Mouse (Mus musculus): ENCODE data around the gene Tut1. TPM values are rescaled to one million over a fixed set of nuclear protein-coding genes. Genes with fewer than 3 reads are reported as not detected.
A peak's percentile ranks its signal among the peaks of the same experiment; 100 is the strongest.

Tut1 gene
- polyA plus RNA-seq, 1 experiment from 2014 or later, result 32.6 TPM

GRCm38 (mm10) chr19:8944750-8945149 lies 8.9 kb upstream of the Tut1 start:
- 0 out of 2 replicates have a peak overlapping the region, but pooled peaks have one; percentile 1 for H3K9ac ChIP-seq (replicated peaks)
- no peaks in the 10 kb centered on the region for H3K27me3 ChIP-seq
- 42% methylated on average over 5 of the region's 5 CpGs for WGBS
- peak overlapping the region; percentile 1; the same call in 1 of the 2 replicates for H3K4me3 ChIP-seq (replicated peaks)
- H3K9me3 ChIP-seq, result no peaks in the 10 kb centered on the region
- peaks cover 38% of the 10 kb centered on the region for H3K4me1 ChIP-seq (replicated peaks)
- no peak overlapping the region for H3K27ac ChIP-seq
- H3K36me3 ChIP-seq, result peaks cover 57% of the 10 kb centered on the region
- ATAC-seq, result no peak
- peak overlapping the region; percentile 31 for H3K4me2 ChIP-seq (replicated peaks)

GRCm38 (mm10) chr19:8945251-8945650 lies 8.4 kb upstream of the Tut1 start:
- ATAC-seq, result no peak
- Histone ChIP-seq H3K9ac (replicated peaks) (0 out of 2 replicates have a peak overlapping the region, but pooled peaks have one; percentile 1), H3K4me3 (replicated peaks) (no peak overlapping the region; the same call in 1 of the 2 replicates), H3K27ac (no peak overlapping the region), H3K4me1 (replicated peaks) (peaks cover 38% of the 10 kb centered on the region), H3K9me3 (no peaks in the 10 kb centered on the region), H3K36me3 (peaks cover 62% of the 10 kb centered on the region), H3K27me3 (no peaks in the 10 kb centered on the region), H3K4me2 (replicated peaks) (peak overlapping the region; percentile 31)
- WGBS, result 90% methylated on average over 6 of the region's 6 CpGs

- peaks cover 79% of the 10 kb centered on the region for H3K36me3 ChIP-seq
- no peak overlapping the region for H3K9ac ChIP-seq (replicated peaks)
- no peaks in the 10 kb centered on the region for H3K9me3 ChIP-seq
- H3K4me1 ChIP-seq (replicated peaks), result peaks cover 35% of the 10 kb centered on the region
- H3K27me3 ChIP-seq, result no peaks in the 10 kb centered on the region
- WGBS, result 98% methylated on average over 7 of the region's 7 CpGs
- no peak for ATAC-seq
- H3K4me2 ChIP-seq (replicated peaks), result no peak overlapping the region
- no peak overlapping the region for H3K4me3 ChIP-seq (replicated peaks)
- H3K27ac ChIP-seq, result no peak overlapping the region
Observed at GRCm38 (mm10) chr19:8946929-8947328, 6.7 kb upstream of the Tut1 start.

- no peaks in the 10 kb centered on the region for H3K9me3 ChIP-seq
- ATAC-seq, result no peak
- no peaks in the 10 kb centered on the region for H3K27me3 ChIP-seq
- no peak overlapping the region for H3K27ac ChIP-seq
- H3K4me3 ChIP-seq (replicated peaks), result no peak overlapping the region
- 93% methylated on average over 5 of the region's 5 CpGs for WGBS
- no peak overlapping the region for H3K4me2 ChIP-seq (replicated peaks)
- peaks cover 35% of the 10 kb centered on the region for H3K4me1 ChIP-seq (replicated peaks)
- no peak overlapping the region for H3K9ac ChIP-seq (replicated peaks)
- H3K36me3 ChIP-seq, result peaks cover 76% of the 10 kb centered on the region
Observed at GRCm38 (mm10) chr19:8950190-8950589, 3.5 kb upstream of the Tut1 start.

GRCm38 (mm10) chr19:8952241-8952640 lies 1.4 kb upstream of the Tut1 start:
- ATAC-seq, result no peak
- Histone ChIP-seq H3K9me3 (no peaks in the 10 kb centered on the region), H3K9ac (replicated peaks) (peak overlapping the region; percentile 70), H3K27me3 (no peaks in the 10 kb centered on the region), H3K4me3 (replicated peaks) (peak overlapping the region; percentile 77; the same call in 1 of the 2 replicates), H3K36me3 (peaks cover 73% of the 10 kb centered on the region), H3K4me2 (replicated peaks) (peak overlapping the region; percentile 89; the same call in 1 of the 2 replicates), H3K27ac (peak overlapping the region; percentile 95), H3K4me1 (replicated peaks) (peaks cover 38% of the 10 kb centered on the region)
- 76% methylated on average over 9 of the region's 9 CpGs for WGBS

- WGBS, result 11% methylated on average over 9 of the region's 9 CpGs
- Histone ChIP-seq H3K27ac (peak overlapping the region; percentile 74), H3K36me3 (peaks cover 67% of the 10 kb centered on the region), H3K27me3 (no peaks in the 10 kb centered on the region), H3K4me3 (replicated peaks) (peak overlapping the region; percentile 77), H3K4me1 (replicated peaks) (peaks cover 38% of the 10 kb centered on the region), H3K4me2 (replicated peaks) (peak overlapping the region; percentile 89), H3K9ac (replicated peaks) (peak overlapping the region; percentile 75), H3K9me3 (no peaks in the 10 kb centered on the region)
- no peak for ATAC-seq
Observed at GRCm38 (mm10) chr19:8954171-8954570, 524 bp downstream of the Tut1 start.

- Histone ChIP-seq H3K4me2 (replicated peaks) (no peak overlapping the region), H3K4me1 (replicated peaks) (peaks cover 14% of the 10 kb centered on the region), H3K27ac (no peak overlapping the region), H3K36me3 (peaks cover 81% of the 10 kb centered on the region), H3K9me3 (no peaks in the 10 kb centered on the region), H3K27me3 (no peaks in the 10 kb centered on the region), H3K9ac (replicated peaks) (no peak overlapping the region), H3K4me3 (replicated peaks) (no peak overlapping the region)
- no peak for ATAC-seq
- 89% methylated on average over 2 of the region's 2 CpGs for WGBS
Observed at GRCm38 (mm10) chr19:8962256-8962655, 8.6 kb downstream of the Tut1 start.

GRCm38 (mm10) chr19:8965075-8965474 lies 11.4 kb downstream of the Tut1 start:
- ATAC-seq, result no peak
- H3K4me3 ChIP-seq (replicated peaks), result no peak overlapping the region
- no peaks in the 10 kb centered on the region for H3K9me3 ChIP-seq
- WGBS, result 87% methylated on average over 11 of the region's 11 CpGs
- no peaks in the 10 kb centered on the region for H3K27me3 ChIP-seq
- H3K27ac ChIP-seq, result no peak overlapping the region
- peaks cover 71% of the 10 kb centered on the region for H3K36me3 ChIP-seq
- no peak overlapping the region for H3K9ac ChIP-seq (replicated peaks)
- H3K4me2 ChIP-seq (replicated peaks), result no peak overlapping the region
- H3K4me1 ChIP-seq (replicated peaks), result peaks cover 27% of the 10 kb centered on the region

GRCm38 (mm10) chr19:8965771-8966170 lies 12.1 kb downstream of the Tut1 start:
- no peak for ATAC-seq
- Histone ChIP-seq H3K4me1 (replicated peaks) (peaks cover 27% of the 10 kb centered on the region), H3K27me3 (no peaks in the 10 kb centered on the region), H3K9ac (replicated peaks) (peak overlapping the region; percentile 53; the same call in 1 of the 2 replicates), H3K36me3 (peaks cover 71% of the 10 kb centered on the region), H3K4me2 (replicated peaks) (peak overlapping the region; percentile 95), H3K4me3 (replicated peaks) (peak overlapping the region; percentile 83), H3K9me3 (no peaks in the 10 kb centered on the region), H3K27ac (peak overlapping the region; percentile 72; the same call in 1 of the 2 replicates)
- WGBS, result 80% methylated on average over 8 of the region's 8 CpGs

GRCm38 (mm10) chr19:8966198-8966589 lies 12.5 kb downstream of the Tut1 start:
- Histone ChIP-seq H3K9me3 (no peaks in the 10 kb centered on the region), H3K27me3 (no peaks in the 10 kb centered on the region), H3K4me3 (replicated peaks) (peak overlapping the region; percentile 83), H3K4me1 (replicated peaks) (peaks cover 27% of the 10 kb centered on the region), H3K4me2 (replicated peaks) (peak overlapping the region; percentile 95), H3K9ac (replicated peaks) (peak overlapping the region; percentile 53), H3K36me3 (peaks cover 71% of the 10 kb centered on the region), H3K27ac (peak overlapping the region; percentile 72)
- WGBS, result 54% methylated on average over 5 of the region's 5 CpGs
- no peak for ATAC-seq

GRCm38 (mm10) chr19:8966590-8967372 lies 13.1 kb downstream of the Tut1 start, which contains the start of gene Eef1g:
Gene Eef1g (plus strand): TSS chr19:8967041.
- peak; percentile 99 for ATAC-seq
- under 1% methylated on average over 52 of the region's 52 CpGs for WGBS
- H3K9ac ChIP-seq (replicated peaks), result peak within 1 kb of the TSS; percentile 94
- H3K36me3 ChIP-seq, result peaks cover 71% of the 10 kb centered on the region
- H3K9me3 ChIP-seq, result no peaks in the 10 kb centered on the region
- H3K4me3 ChIP-seq (replicated peaks), result peak within 1 kb of the TSS; percentile 83
- no peaks in the 10 kb centered on the region for H3K27me3 ChIP-seq
- H3K27ac ChIP-seq, result peak within 1 kb of the TSS; percentile 79
- peaks cover 27% of the 10 kb centered on the region for H3K4me1 ChIP-seq (replicated peaks)
- peak within 1 kb of the TSS; percentile 95 for H3K4me2 ChIP-seq (replicated peaks)

GRCm38 (mm10) chr19:8967373-8967743 lies 13.7 kb downstream of the Tut1 start:
- WGBS, result 0% methylated on average over 8 of the region's 8 CpGs
- peak; percentile 7 for ATAC-seq
- Histone ChIP-seq H3K27ac (peak overlapping the region; percentile 79), H3K36me3 (peaks cover 72% of the 10 kb centered on the region), H3K4me1 (replicated peaks) (peaks cover 27% of the 10 kb centered on the region), H3K27me3 (no peaks in the 10 kb centered on the region), H3K4me2 (replicated peaks) (peak overlapping the region; percentile 95), H3K4me3 (replicated peaks) (peak overlapping the region; percentile 83), H3K9ac (replicated peaks) (peak overlapping the region; percentile 94), H3K9me3 (no peaks in the 10 kb centered on the region)
